Mouse (Mus musculus) heart, adult 2 months (tissue): Measurements from ENCODE around the gene Olfr372.

Experiments used
- CTCF ChIP-seq: fragments of 200-600 bp; IDR thresholded peaks from 2 replicates; pipeline ENCODE4 v1.8.1; 2022; ENCODE audit warnings: antibody characterized with exemption, mild to moderate bottlenecking, moderate library complexity
- POLR2A ChIP-seq: fragments of 200-500 bp; IDR thresholded peaks from 2 replicates; pipeline ENCODE4 v1.6.1; 2011; ENCODE audit warnings: mild to moderate bottlenecking, low read depth, low read length, control low read depth; ENCODE audit not compliant: insufficient read depth

DNA sequence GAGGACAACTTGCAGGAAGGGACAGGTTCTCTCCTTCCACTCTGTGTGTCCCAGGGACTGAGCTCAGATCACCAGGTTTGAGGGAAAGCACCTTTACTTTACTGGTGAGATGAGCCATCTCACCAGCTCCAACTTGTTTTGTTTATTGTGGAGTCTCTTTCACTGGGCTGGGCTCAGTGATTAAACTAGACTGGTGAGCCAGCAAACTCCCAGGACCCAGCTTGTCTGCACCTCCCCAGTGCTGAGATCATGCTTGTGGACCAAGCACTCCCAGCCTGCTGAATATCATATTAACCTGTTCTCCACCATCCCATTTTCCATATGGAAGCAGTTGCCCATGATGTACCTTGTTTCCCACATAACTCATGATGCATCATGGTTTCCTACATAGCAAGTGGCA, 38.1 kb upstream of the Olfr372 start:
- no peak for TF ChIP-seq CTCF
- no peak for TF ChIP-seq POLR2A
